Mouse (Mus musculus): ENCODE measurements around the gene Olfr488.
"Not testable (repeated sequence)": the region's sequence is repeated elsewhere in the genome, so short reads cannot be mapped to it uniquely, and the experiment has no call there.

The Olfr488 gene

DNA sequence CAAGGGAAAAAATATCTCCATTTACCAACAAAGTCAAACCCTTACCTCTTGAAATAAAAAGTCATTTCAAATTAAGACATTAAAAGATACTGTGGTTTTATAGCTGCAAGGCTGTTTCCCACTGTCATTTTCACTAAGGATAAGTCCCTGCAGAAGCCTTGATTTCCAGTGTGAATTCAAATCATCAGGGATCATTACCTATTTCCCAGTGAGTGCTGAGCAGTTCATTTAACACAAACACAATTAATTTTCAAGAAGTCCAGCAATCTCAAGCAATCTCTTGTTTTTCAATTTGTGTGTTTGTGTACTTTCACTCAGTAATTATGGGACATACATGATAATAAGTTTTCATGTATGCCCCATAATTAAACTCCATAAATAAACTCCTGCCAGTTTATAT, at the start of gene Olfr488:
Gene Olfr488 (minus strand): TSS at position 101 of the 400 bp plus-strand sequence.
- no peak for DNase-seq (ENCODE audit: low spot score)

DNA sequence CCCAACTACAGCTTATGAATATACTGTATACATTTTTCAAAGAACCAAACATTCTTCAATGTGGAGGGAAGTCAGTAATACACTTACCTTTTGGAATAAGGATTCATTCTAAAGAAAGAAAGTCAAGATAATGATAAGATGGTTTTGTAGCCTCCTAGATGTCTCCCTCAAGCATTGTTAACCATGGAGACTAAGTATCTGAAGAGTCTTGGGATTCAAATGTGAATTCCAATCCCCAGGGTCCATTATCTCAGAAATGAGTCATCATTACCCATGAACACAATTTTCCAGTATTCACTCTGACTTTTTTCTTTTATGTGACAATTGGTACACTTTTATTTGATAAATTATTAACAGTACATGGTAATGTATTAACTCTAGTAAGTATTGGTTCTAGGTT, 30.7 kb upstream of the Olfr488 start, which contains the start of gene Olfr490:
Gene Olfr490 (minus strand): TSS at position 101 of the 400 bp plus-strand sequence.
- DNase-seq (ENCODE audit: low spot score), result no peak

DNA sequence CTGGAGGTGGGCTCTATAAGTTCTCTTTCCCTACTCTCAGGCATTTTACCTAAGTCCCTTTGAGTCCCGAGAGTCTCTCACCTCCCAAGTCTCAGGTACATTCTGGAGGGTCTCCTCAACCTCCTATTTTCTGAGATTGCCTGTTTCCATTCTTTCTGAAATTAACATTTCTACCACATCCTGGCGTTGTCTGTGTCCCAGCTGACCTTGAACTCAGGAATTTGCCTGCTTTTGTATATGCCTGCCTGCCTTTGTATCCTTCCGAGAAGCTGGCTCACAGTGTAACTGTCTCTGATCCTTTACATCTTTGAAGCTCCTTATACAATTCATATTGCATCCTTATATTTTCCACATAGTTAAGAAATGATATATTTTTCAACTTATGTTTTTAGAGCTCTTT, 24.6 kb downstream of the Olfr488 start:
- no peak for DNase-seq (ENCODE audit: low spot score)

DNA sequence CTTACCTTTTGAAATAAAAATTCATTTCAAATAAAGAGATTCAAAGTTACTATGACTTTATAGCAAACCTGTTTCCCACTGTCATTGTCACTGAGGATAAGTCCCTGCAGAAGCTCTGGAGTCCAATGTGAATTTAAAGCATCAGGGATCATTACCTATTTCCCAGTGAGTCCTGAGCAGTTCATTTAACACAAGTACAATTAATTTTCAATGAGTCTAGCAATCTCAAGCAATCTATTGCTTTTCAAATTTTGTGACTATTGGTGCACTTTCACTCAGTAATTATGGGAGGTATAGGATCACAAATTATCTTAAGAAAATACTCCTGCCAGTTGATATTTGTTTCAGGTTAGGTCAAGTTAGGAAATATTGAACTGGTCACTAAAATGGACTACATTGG, 43.6 kb downstream of the Olfr488 start, which contains the start of gene Olfr487:
Gene Olfr487 (minus strand): TSS at position 101 of the 400 bp plus-strand sequence.
- DNase-seq (ENCODE audit: low spot score), result not testable (repeated sequence)
